Comparison of ENCODE assay signal across 8 mouse cellular contexts in genomic region chr19:55741439-55741928, GRCm38 (mm10). TPM values are rescaled to one million over a fixed set of nuclear protein-coding genes. Genes with fewer than 3 reads are reported as not detected.
DNase-seq lines count a peak whose midpoint lies in the region; ATAC-seq and TF ChIP-seq lines count a peak whose summit lies in the region.

Tcf7l2 (plus strand) TSS chr19:55741820.

- peaks cover 4% of the 10 kb centered on the region; the same call in 1 of the 2 replicates for H3K4me1 ChIP-seq in intestine, postnatal 0 days (replicated peaks; ENCODE audit: control insufficient read depth, insufficient read depth, low read length)
- peaks cover 51% of the 10 kb centered on the region for H3K4me1 ChIP-seq in midbrain, embryonic 10.5 days

- peak within 1 kb of the TSS; percentile 92 for H3K4me2 ChIP-seq in intestine, postnatal 0 days (replicated peaks; ENCODE audit: low read depth)

- H3K4me3 ChIP-seq in intestine, postnatal 0 days (ENCODE audit: low read depth, low read length) = peak within 1 kb of the TSS; percentile 80
- peak within 1 kb of the TSS; percentile 91 for H3K4me3 ChIP-seq in midbrain, embryonic 10.5 days

- H3K27me3 ChIP-seq in intestine, postnatal 0 days (replicated peaks; ENCODE audit: control insufficient read depth, insufficient read depth, low read length) = no peaks in the 10 kb centered on the region
- no peaks in the 10 kb centered on the region for H3K27me3 ChIP-seq in midbrain, embryonic 10.5 days (ENCODE audit: low read depth, poor library complexity, severe bottlenecking)

- no peaks in the 10 kb centered on the region for H3K9me3 ChIP-seq in intestine, postnatal 0 days (ENCODE audit: control insufficient read depth)
- H3K9me3 ChIP-seq in midbrain, embryonic 10.5 days (replicated peaks) = no peaks in the 10 kb centered on the region

- H3K9ac ChIP-seq in intestine, postnatal 0 days (ENCODE audit: low read depth, low read length) = peak within 1 kb of the TSS; percentile 96

- peak within 1 kb of the TSS; percentile 97 for H3K27ac ChIP-seq in intestine, postnatal 0 days (ENCODE audit: low read depth, low read length)
- peak within 1 kb of the TSS; percentile 99 for H3K27ac ChIP-seq in midbrain, embryonic 10.5 days (replicated peaks)

- H3K36me3 ChIP-seq in intestine, postnatal 0 days (ENCODE audit: control insufficient read depth, insufficient read depth) = no peaks in the 10 kb centered on the region
- no peaks in the 10 kb centered on the region for H3K36me3 ChIP-seq in midbrain, embryonic 10.5 days

- intact Hi-C loops in left cerebral cortex, postnatal 36 days (cut with DNase I) = loop anchor here (5.0 kb wide), 2 partner anchors 156 to 329 kb away; no protein-coding TSS in a partner anchor

- WGBS in intestine, postnatal 0 days = 1% methylated on average over 41 of the region's 42 CpGs
- under 1% methylated on average over 42 of the region's 42 CpGs for WGBS in midbrain, embryonic 10.5 days

- peak; percentile 85 to 86 for DNase-seq in adrenal gland, adult 18-20 months (ENCODE audit: low spot score in 2 of 2)
- peak; percentile 97 for DNase-seq in embryo, embryonic 10.5 days (ENCODE audit: low spot score)
- DNase-seq in gonadal fat pad, adult 2 months (ENCODE audit: low read depth) = no peak
- DNase-seq in left cerebral cortex, postnatal 36 days (ENCODE audit: low spot score in 2 of 2) = peak; percentile 43 to 57
- peak; percentile 94 for DNase-seq in midbrain, embryonic 10.5 days (ENCODE audit: low spot score)
- DNase-seq in right cerebral cortex, postnatal 36 days (ENCODE audit: low spot score in 2 of 2) = peak; percentile 55 to 56
- peak; percentile 88 to 91 for DNase-seq in urinary bladder, postnatal 4 days (ENCODE audit: low spot score in 2 of 2)

- TF ChIP-seq CTCF in intestine, postnatal 0 days (IDR thresholded peaks at IDR 0.05; ENCODE audit: low read depth) = peak; percentile 25

- peak; percentile 85 for ATAC-seq in intestine, postnatal 0 days

RNA-seq across cellular contexts. Expression of gene Tcf7l2, which starts in this region (rescaled TPM):
- total RNA-seq in adrenal gland, adult 18-20 months (2021) = 10 to 100 TPM; 16.0 to 17.3 TPM
- 10.4 and 14.0 TPM in 2 replicates for polyA plus RNA-seq in gonadal fat pad, adult 2 months (2012; rRNA removed)
- 32.4 and 37.4 TPM in 2 replicates for polyA plus RNA-seq in intestine, postnatal 0 days (2015; fragmentation: Nextera tagmentation; extraction: Ambion mirVana)
- 10 to 100 TPM in 1 of 2 experiments, 1 to 10 TPM in 1; 8.5 to 10.6 TPM for total RNA-seq in left cerebral cortex, postnatal 36 days (2021)
- 180 and 255 TPM in 2 replicates for polyA plus RNA-seq in midbrain, embryonic 10.5 days (2016; fragmentation: Nextera tagmentation; extraction: Ambion mirVana)
